ENCODE assay signal across 12 mouse cellular contexts in genomic region chr4:82383346-82383745, GRCm38 (mm10).
DNase-seq lines count a peak whose midpoint lies in the region; ATAC-seq lines count a peak whose summit lies in the region.
"Had no signal": no experiment of that assay in that cellular context is flagged by ENCODE, and none has a peak within 500 bp of the region (broad histone marks: within the 10 kb centered on the region; RNA-seq: fewer than 3 reads in every experiment).

No protein-coding gene starts in this region.

- H3K27me3 ChIP-seq in hindbrain, embryonic 15.5 days = no peaks in the 10 kb centered on the region
- H3K27me3 ChIP-seq in hindbrain, embryonic 10.5 days (ENCODE audit: insufficient read depth, poor library complexity, severe bottlenecking) = no peaks in the 10 kb centered on the region
- no peaks in the 10 kb centered on the region for H3K27me3 ChIP-seq in neural tube, embryonic 11.5 days (ENCODE audit: control insufficient read depth, insufficient read depth, low read length)
- no peaks in the 10 kb centered on the region for H3K27me3 ChIP-seq in neural tube, embryonic 15.5 days (replicated peaks)
- H3K27me3 ChIP-seq in forebrain, embryonic 16.5 days (replicated peaks; ENCODE audit: control insufficient read depth, insufficient read depth, low read length) = no peaks in the 10 kb centered on the region
- H3K27me3 ChIP-seq in stomach, embryonic 15.5 days (replicated peaks) = no peaks in the 10 kb centered on the region
- H3K27me3 ChIP-seq: megakaryocyte, embryonic 14.5 days had no signal

- 49% methylated on average over 8 of the region's 8 CpGs for WGBS in hindbrain, embryonic 15.5 days
- WGBS in hindbrain, embryonic 10.5 days = 78% methylated on average over 8 of the region's 8 CpGs
- WGBS in neural tube, embryonic 11.5 days = 83% methylated on average over 8 of the region's 8 CpGs
- 51% methylated on average over 8 of the region's 8 CpGs for WGBS in neural tube, embryonic 15.5 days
- 29% methylated on average over 8 of the region's 8 CpGs for whole genome bisulfite sequencing in forebrain, embryonic 16.5 days
- 61% methylated on average over 8 of the region's 8 CpGs for WGBS in stomach, embryonic 15.5 days

- H3K27ac ChIP-seq in hindbrain, embryonic 15.5 days (replicated peaks) = peak overlapping the region; percentile 63; the same call in 1 of the 2 replicates
- H3K27ac ChIP-seq in hindbrain, embryonic 10.5 days = no peak overlapping the region
- H3K27ac ChIP-seq in neural tube, embryonic 11.5 days (ENCODE audit: low read depth, low read length) = no peak overlapping the region
- no peak overlapping the region; the same call in 1 of the 2 replicates for H3K27ac ChIP-seq in neural tube, embryonic 15.5 days (replicated peaks)
- peak overlapping the region; percentile 13 for H3K27ac ChIP-seq in forebrain, embryonic 16.5 days (ENCODE audit: low read length)
- peak overlapping the region; percentile 22; the same call in 1 of the 2 replicates for H3K27ac ChIP-seq in stomach, embryonic 15.5 days

- H3K9ac ChIP-seq in hindbrain, embryonic 15.5 days = no peak overlapping the region
- H3K9ac ChIP-seq in neural tube, embryonic 11.5 days (ENCODE audit: low read length) = no peak overlapping the region
- H3K9ac ChIP-seq in neural tube, embryonic 15.5 days (replicated peaks) = no peak overlapping the region
- H3K9ac ChIP-seq in forebrain, embryonic 16.5 days (replicated peaks; ENCODE audit: low read depth, low read length) = no peak overlapping the region
- no peak overlapping the region for H3K9ac ChIP-seq in stomach, embryonic 15.5 days

- H3K4me1 ChIP-seq in hindbrain, embryonic 15.5 days (replicated peaks) = peaks cover 21% of the 10 kb centered on the region
- no peaks in the 10 kb centered on the region for H3K4me1 ChIP-seq in hindbrain, embryonic 10.5 days (replicated peaks)
- no peaks in the 10 kb centered on the region for H3K4me1 ChIP-seq in neural tube, embryonic 11.5 days (ENCODE audit: control insufficient read depth, insufficient read depth, low read length)
- H3K4me1 ChIP-seq in neural tube, embryonic 15.5 days = peaks cover 21% of the 10 kb centered on the region
- H3K4me1 ChIP-seq in forebrain, embryonic 16.5 days (replicated peaks; ENCODE audit: control insufficient read depth, insufficient read depth, low read length) = peaks cover 34% of the 10 kb centered on the region
- peaks cover 36% of the 10 kb centered on the region for H3K4me1 ChIP-seq in stomach, embryonic 15.5 days
- H3K4me1 ChIP-seq: megakaryocyte, embryonic 14.5 days had no signal

- ATAC-seq in hindbrain, embryonic 15.5 days (ENCODE audit: low FRiP score, low read depth) = no peak
- ATAC-seq in neural tube, embryonic 11.5 days (ENCODE audit: insufficient read depth, low FRiP score, low TSS enrichment) = peak; percentile 38; the same call in 1 of the 2 replicates
- ATAC-seq in neural tube, embryonic 15.5 days (ENCODE audit: low FRiP score) = no peak
- ATAC-seq in forebrain, embryonic 16.5 days = no peak
- ATAC-seq in stomach, embryonic 15.5 days (ENCODE audit: insufficient read depth, low FRiP score, low read depth) = 0 out of 2 replicates have a peak, but pooled peaks have one; percentile 50

- H3K4me2 ChIP-seq in hindbrain, embryonic 15.5 days = no peak overlapping the region
- H3K4me2 ChIP-seq in neural tube, embryonic 11.5 days (ENCODE audit: low read depth) = no peak overlapping the region
- no peak overlapping the region for H3K4me2 ChIP-seq in neural tube, embryonic 15.5 days
- no peak overlapping the region for H3K4me2 ChIP-seq in forebrain, embryonic 16.5 days (ENCODE audit: low read length)
- no peak overlapping the region for H3K4me2 ChIP-seq in stomach, embryonic 15.5 days

- no peaks in the 10 kb centered on the region for H3K9me3 ChIP-seq in hindbrain, embryonic 15.5 days
- no peaks in the 10 kb centered on the region for H3K9me3 ChIP-seq in hindbrain, embryonic 10.5 days
- no peaks in the 10 kb centered on the region for H3K9me3 ChIP-seq in neural tube, embryonic 11.5 days (ENCODE audit: control insufficient read depth, low read length)
- H3K9me3 ChIP-seq in neural tube, embryonic 15.5 days (replicated peaks) = no peaks in the 10 kb centered on the region
- H3K9me3 ChIP-seq in forebrain, embryonic 16.5 days (ENCODE audit: control insufficient read depth, low read length) = no peaks in the 10 kb centered on the region
- H3K9me3 ChIP-seq in stomach, embryonic 15.5 days = no peaks in the 10 kb centered on the region

- no peak overlapping the region for H3K4me3 ChIP-seq in hindbrain, embryonic 15.5 days
- no peak overlapping the region for H3K4me3 ChIP-seq in hindbrain, embryonic 10.5 days
- H3K4me3 ChIP-seq in neural tube, embryonic 11.5 days (ENCODE audit: low read depth, low read length) = no peak overlapping the region
- H3K4me3 ChIP-seq in neural tube, embryonic 15.5 days (replicated peaks) = no peak overlapping the region
- H3K4me3 ChIP-seq in forebrain, embryonic 16.5 days (replicated peaks; ENCODE audit: low read length) = no peak overlapping the region
- H3K4me3 ChIP-seq in stomach, embryonic 15.5 days (replicated peaks) = no peak overlapping the region
- H3K4me3 ChIP-seq: erythroblast, embryonic 14.5 days; megakaryocyte, embryonic 14.5 days had no signal

- no peak for DNase-seq in hindbrain, embryonic 10.5 days (ENCODE audit: low spot score)
- no peak for DNase-seq in neural tube, embryonic 11.5 days (ENCODE audit: low spot score)
- no peak for DNase-seq in gastrocnemius, postnatal 4 days (ENCODE audit: low spot score in 2 of 2)
- no peak for DNase-seq in yolk sac, embryonic 10.5 days (ENCODE audit: low spot score)
- DNase-seq: gastrocnemius, postnatal 25 days; kidney, postnatal 14 days had no signal

- H3K36me3 ChIP-seq in hindbrain, embryonic 15.5 days = no peaks in the 10 kb centered on the region
- no peaks in the 10 kb centered on the region for H3K36me3 ChIP-seq in hindbrain, embryonic 10.5 days
- no peaks in the 10 kb centered on the region for H3K36me3 ChIP-seq in neural tube, embryonic 11.5 days (ENCODE audit: control insufficient read depth, insufficient read depth, low read length)
- no peaks in the 10 kb centered on the region for H3K36me3 ChIP-seq in neural tube, embryonic 15.5 days
- no peaks in the 10 kb centered on the region for H3K36me3 ChIP-seq in forebrain, embryonic 16.5 days (ENCODE audit: control insufficient read depth, insufficient read depth)
- no peaks in the 10 kb centered on the region for H3K36me3 ChIP-seq in stomach, embryonic 15.5 days

Comparison
In these comparisons a context has a peak if more than half of its experiments do, and no peak if none do; other contexts are left out.
1. ATAC-seq: peak in neural tube, embryonic 11.5 days (single experiment) and stomach, embryonic 15.5 days (single experiment); none in hindbrain, embryonic 15.5 days (single experiment), neural tube, embryonic 15.5 days (single experiment) and forebrain, embryonic 16.5 days (single experiment).
2. H3K27ac ChIP-seq: peak in hindbrain, embryonic 15.5 days (single experiment), forebrain, embryonic 16.5 days (single experiment) and stomach, embryonic 15.5 days (single experiment); none in hindbrain, embryonic 10.5 days (single experiment), neural tube, embryonic 11.5 days (single experiment) and neural tube, embryonic 15.5 days (single experiment).